Mouse (Mus musculus): ENCODE measurements around the gene Nkx2-5.

GRCm38 (mm10) chr17:26893492-26893891 is 48.7 kb upstream of the Nkx2-5 start:
- TF ChIP-seq CTCF (IDR thresholded peaks at IDR 0.05) (no peak), POLR2A (IDR thresholded peaks at IDR 0.05; ENCODE audit: insufficient read depth, low read depth, low read length) (no peak), EP300 (IDR thresholded peaks at IDR 0.05; ENCODE audit: insufficient read depth, low read depth, low read length) (no peak)
